Mouse (Mus musculus): Measurements from ENCODE around the gene Rad51b. TPM values are rescaled to one million over a fixed set of nuclear protein-coding genes. Genes with fewer than 3 reads are reported as not detected.

Gene Rad51b
- polyA plus RNA-seq, 1 experiment from 2014 or later, result 7.8 TPM

DNA sequence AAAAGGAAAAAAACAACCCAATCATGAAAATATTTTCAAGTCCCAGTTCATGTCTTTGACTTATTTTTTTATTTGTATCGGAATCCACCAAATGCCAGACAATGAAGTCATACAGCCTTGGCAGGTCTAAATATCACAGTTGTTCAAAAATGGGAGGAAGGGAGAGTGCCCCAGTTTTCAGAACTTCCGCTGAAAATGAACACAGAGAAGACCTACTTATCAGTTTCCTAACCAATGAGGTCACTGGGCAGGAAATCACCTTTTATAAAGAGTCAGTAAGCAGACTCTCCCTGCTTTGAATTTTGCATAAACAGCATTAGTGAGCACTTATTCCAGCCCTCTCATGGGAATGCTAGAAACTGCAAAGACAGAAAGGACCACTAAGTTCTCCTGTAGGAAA lies 465.0 kb downstream of the Rad51b start:
- Histone ChIP-seq H3K36me3 (no peaks in the 10 kb centered on the region), H3K4me2 (replicated peaks) (no peak overlapping the region), H3K27ac (no peak overlapping the region), H3K9me3 (no peaks in the 10 kb centered on the region), H3K27me3 (replicated peaks) (no peaks in the 10 kb centered on the region), H3K4me3 (replicated peaks) (no peak overlapping the region), H3K4me1 (replicated peaks) (peaks cover 17% of the 10 kb centered on the region), H3K9ac (no peak overlapping the region)
- 49% methylated on average over 2 of the region's 2 CpGs for WGBS
- no peak for ATAC-seq

DNA sequence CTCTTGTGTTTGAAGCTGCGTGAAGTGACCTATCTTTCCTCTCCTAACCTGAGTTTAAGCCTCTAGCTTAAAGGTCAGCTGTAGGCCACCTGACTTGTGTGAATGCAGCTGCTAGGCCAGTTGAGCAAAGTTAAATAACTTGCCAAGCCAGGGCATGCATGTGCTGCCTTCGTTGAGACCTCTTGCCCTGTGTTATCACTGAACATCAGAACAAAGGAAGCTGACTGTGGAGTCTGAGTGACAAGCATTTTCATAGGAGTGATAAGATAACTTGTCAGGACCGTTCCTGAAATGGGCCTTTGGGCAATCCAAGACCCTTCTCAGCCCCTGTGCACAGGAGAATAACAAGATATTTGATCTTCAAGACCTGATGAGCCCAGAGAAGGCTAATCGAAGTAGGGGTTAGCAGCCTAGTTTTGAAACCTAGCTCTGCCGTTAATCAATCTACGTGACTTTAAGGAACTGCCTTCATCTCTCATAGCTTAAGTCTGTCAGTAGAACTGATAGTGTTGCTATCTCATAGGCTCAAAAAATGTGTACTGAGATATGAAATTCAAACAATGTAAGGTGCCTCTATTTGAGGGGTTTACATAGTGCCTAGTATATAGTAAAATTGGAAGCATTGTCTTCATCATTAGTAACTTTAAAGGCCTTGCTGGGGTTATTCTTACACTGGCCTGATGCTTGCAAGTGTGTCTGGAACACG lies 465.6 kb downstream of the Rad51b start:
- Histone ChIP-seq H3K4me3 (replicated peaks) (no peak overlapping the region), H3K27me3 (replicated peaks) (no peaks in the 10 kb centered on the region), H3K4me1 (replicated peaks) (peaks cover 16% of the 10 kb centered on the region), H3K9me3 (no peaks in the 10 kb centered on the region), H3K4me2 (replicated peaks) (no peak overlapping the region), H3K27ac (no peak overlapping the region), H3K36me3 (no peaks in the 10 kb centered on the region), H3K9ac (no peak overlapping the region)
- WGBS, result 54% methylated on average over 7 of the region's 7 CpGs
- no peak for ATAC-seq

DNA sequence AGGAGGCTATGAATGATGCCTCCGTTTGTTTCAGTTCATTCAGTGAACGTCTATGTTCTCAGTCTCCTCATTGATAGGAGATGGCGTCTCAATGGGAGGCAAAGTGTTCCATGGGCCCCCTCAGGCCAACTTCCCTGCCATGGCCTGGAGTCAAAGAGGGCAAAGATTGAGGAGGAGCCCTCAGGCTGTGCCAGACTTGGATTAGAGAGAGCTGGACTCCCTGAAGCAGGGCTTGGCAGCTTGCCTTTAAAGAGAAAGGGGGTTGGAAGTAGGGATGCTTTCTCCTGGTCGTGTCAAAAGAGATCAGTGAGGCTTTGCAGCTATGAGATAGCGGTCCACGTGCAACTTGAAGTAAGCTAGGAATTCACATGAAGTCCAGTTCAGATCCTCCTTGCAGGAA lies 469.0 kb downstream of the Rad51b start:
- H3K36me3 ChIP-seq, result no peaks in the 10 kb centered on the region
- no peak overlapping the region for H3K9ac ChIP-seq
- H3K4me1 ChIP-seq (replicated peaks), result peaks cover 12% of the 10 kb centered on the region
- H3K4me3 ChIP-seq (replicated peaks), result no peak overlapping the region
- no peaks in the 10 kb centered on the region for H3K9me3 ChIP-seq
- H3K27ac ChIP-seq, result no peak overlapping the region
- WGBS, result 78% methylated on average over 6 of the region's 6 CpGs
- ATAC-seq, result no peak
- no peaks in the 10 kb centered on the region for H3K27me3 ChIP-seq (replicated peaks)
- no peak overlapping the region for H3K4me2 ChIP-seq (replicated peaks)

DNA sequence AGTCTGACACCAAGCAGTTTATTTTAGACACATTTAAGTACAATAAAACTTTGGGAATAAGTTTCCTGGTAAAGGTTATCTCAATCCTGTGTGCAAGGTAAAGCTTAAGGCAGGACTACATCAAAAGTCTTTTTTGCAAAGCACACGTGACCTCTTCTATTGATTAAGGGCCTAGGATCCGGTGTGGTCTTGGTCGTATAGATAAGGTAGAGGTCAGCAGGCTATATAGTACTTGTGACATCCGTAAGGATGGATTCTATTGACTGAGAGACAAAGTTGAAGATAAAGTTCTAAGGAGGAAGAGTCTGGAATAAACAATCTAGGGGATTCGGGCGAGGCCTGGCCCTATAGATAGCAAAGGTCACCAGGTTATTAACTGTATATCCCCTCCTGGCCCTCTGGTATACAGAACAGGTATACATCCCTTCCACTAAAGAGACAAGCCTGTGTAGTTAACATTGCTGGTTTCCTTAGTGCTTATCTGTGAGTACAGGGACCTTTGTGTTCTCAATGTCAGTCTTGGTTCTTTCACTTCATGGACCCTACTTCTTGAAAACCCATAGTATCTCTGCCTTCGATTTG lies 471.8 kb downstream of the Rad51b start:
- WGBS, result 53% methylated on average over 7 of the region's 7 CpGs
- peaks cover 12% of the 10 kb centered on the region for H3K4me1 ChIP-seq (replicated peaks)
- no peaks in the 10 kb centered on the region for H3K9me3 ChIP-seq
- no peak overlapping the region for H3K27ac ChIP-seq
- H3K4me2 ChIP-seq (replicated peaks), result no peak overlapping the region
- H3K4me3 ChIP-seq (replicated peaks), result no peak overlapping the region
- H3K27me3 ChIP-seq (replicated peaks), result no peaks in the 10 kb centered on the region
- no peaks in the 10 kb centered on the region for H3K36me3 ChIP-seq
- H3K9ac ChIP-seq, result no peak overlapping the region
- peak; percentile 35 for ATAC-seq

DNA sequence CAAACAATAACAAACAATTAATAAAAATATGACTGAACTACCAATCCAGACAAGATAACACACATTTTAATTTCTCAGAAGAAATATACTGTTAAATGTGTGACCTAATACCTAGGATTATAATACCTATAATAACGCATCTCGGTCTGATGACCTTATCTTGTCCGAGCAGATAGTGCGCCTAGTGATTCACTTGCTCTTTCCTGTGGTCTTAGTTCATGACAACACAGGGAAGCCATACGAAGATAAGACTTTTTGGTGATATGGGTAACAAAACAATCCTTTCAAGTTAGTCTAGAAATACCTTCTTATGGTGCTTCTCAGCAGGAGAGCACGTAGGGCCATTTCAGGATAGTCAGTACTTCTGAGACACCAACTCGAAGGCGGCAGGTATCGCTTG lies 472.7 kb downstream of the Rad51b start:
- Histone ChIP-seq H3K4me3 (replicated peaks) (no peak overlapping the region), H3K9me3 (no peaks in the 10 kb centered on the region), H3K27me3 (replicated peaks) (no peaks in the 10 kb centered on the region), H3K9ac (no peak overlapping the region), H3K4me1 (replicated peaks) (peaks cover 12% of the 10 kb centered on the region), H3K36me3 (no peaks in the 10 kb centered on the region), H3K4me2 (replicated peaks) (no peak overlapping the region), H3K27ac (no peak overlapping the region)
- ATAC-seq, result no peak
- 88% methylated on average over 9 of the region's 9 CpGs for WGBS

DNA sequence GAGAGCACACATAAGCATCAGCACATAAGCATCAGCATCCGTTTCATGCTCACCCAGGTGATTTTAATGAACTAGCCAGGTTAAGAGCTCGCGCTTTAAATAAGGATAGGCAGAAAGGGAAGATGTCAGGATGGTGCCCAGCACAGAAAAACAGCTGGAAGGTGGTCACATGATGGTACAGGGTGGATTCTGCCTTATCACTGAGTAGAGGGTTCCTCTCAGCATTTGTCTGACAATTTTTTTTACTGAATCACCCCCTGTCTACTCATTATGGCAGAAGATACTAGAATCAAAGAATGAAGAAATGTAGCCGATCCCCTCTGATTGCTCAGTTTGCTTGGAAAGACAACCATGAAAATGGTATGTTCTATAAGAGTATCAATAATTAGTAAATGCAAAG lies 474.1 kb downstream of the Rad51b start:
- Histone ChIP-seq H3K4me1 (replicated peaks) (peaks cover 12% of the 10 kb centered on the region), H3K9ac (no peak overlapping the region), H3K27me3 (replicated peaks) (no peaks in the 10 kb centered on the region), H3K9me3 (no peaks in the 10 kb centered on the region), H3K27ac (no peak overlapping the region), H3K4me3 (replicated peaks) (no peak overlapping the region), H3K36me3 (no peaks in the 10 kb centered on the region), H3K4me2 (replicated peaks) (no peak overlapping the region)
- ATAC-seq, result no peak
- 93% methylated on average over 4 of the region's 4 CpGs for WGBS

DNA sequence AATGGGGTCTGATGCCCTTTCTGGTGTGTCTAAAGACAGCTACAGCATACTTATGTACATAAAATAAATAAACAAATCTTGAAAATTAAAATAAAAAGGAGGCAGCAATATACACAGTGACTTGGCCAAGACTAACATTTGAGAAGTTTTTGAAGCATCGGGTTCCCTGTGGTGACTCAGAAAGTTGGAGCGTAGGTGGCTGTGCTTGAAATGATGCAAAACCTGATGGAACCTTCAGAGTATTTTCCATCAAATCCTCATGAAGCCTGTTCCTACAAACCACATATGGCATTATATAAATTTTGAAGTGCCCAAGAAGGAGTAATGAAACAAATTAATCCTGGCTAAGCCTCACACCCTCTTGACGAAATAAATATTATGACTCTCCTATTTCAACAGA lies 474.7 kb downstream of the Rad51b start:
- 80% methylated on average over 3 of the region's 3 CpGs for WGBS
- Histone ChIP-seq H3K4me1 (replicated peaks) (peaks cover 11% of the 10 kb centered on the region), H3K4me2 (replicated peaks) (no peak overlapping the region), H3K4me3 (replicated peaks) (no peak overlapping the region), H3K9ac (no peak overlapping the region), H3K27me3 (replicated peaks) (no peaks in the 10 kb centered on the region), H3K9me3 (no peaks in the 10 kb centered on the region), H3K36me3 (no peaks in the 10 kb centered on the region), H3K27ac (no peak overlapping the region)
- ATAC-seq, result no peak

DNA sequence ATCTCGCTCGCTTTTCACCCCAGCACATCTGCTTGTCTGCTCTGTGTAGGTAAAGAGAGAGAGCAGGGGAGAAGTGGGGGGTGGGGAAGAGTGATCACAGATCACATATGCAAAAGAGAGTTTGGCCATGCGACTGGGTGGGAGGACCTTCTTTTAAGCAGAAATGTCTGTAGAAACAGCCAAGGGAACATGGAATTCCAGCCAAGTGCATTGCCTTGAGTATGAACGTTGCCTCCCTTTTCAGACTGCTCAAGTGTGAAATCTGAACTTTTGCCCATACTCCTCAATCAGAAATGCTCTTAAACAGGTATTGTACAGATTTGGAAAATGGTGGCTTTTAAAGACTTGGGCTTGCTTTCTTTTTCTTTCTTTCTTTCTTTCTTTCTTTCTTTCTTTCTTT lies 476.2 kb downstream of the Rad51b start:
- no peaks in the 10 kb centered on the region for H3K9me3 ChIP-seq
- 0 out of 2 replicates have a peak, but pooled peaks cover 4% of the 10 kb centered on the region for H3K4me1 ChIP-seq (replicated peaks)
- ATAC-seq, result no peak
- H3K27me3 ChIP-seq (replicated peaks), result no peaks in the 10 kb centered on the region
- no peaks in the 10 kb centered on the region for H3K36me3 ChIP-seq
- H3K27ac ChIP-seq, result no peak overlapping the region; the same call in 1 of the 2 replicates
- no peak overlapping the region for H3K4me3 ChIP-seq (replicated peaks)
- 63% methylated on average over 4 of the region's 4 CpGs for WGBS
- no peak overlapping the region for H3K9ac ChIP-seq
- H3K4me2 ChIP-seq (replicated peaks), result no peak overlapping the region

DNA sequence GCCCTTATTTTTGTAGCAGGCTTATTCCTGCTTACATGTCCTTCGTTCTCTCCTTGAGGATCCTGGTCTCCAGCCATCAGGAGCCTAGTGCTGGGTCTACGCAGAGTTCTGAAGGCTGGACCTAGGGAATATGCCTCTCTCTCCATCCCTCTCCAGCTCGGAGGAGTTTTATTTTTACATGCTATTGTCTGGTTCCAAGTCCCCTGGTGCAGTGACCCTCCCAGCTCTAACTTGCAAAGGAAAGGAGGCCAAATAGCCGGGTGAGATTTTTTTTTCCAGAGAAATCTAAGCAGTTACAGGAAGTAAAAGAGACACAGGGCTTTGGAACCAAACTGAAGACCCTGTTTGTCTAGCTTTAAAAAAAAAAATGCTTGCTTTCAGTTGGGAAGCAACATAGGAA lies 477.5 kb downstream of the Rad51b start:
- Histone ChIP-seq H3K9me3 (no peaks in the 10 kb centered on the region), H3K4me3 (replicated peaks) (no peak overlapping the region), H3K36me3 (no peaks in the 10 kb centered on the region), H3K9ac (no peak overlapping the region), H3K4me1 (replicated peaks) (no peaks in the 10 kb centered on the region), H3K4me2 (replicated peaks) (no peak overlapping the region), H3K27me3 (replicated peaks) (no peaks in the 10 kb centered on the region), H3K27ac (no peak overlapping the region)
- 77% methylated on average over 4 of the region's 4 CpGs for WGBS
- ATAC-seq, result no peak

DNA sequence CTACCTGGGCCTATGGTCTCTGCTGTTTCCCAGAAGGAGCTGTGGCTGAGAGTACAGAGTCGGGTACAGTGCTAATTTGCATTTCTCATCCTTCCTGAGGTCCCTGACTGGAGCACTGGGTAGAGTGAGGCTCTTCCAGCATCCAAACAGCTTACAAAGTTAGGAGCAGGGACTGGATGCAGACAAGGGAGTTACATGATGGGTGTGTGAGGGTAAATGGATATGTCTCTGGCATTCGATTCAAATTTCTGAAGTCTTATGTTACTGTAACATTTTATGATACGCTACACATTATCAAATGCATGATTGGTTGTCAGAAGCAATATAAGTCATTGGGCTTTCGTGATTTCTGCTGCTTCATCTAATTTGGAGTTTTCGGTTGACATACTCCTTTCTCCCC lies 479.7 kb downstream of the Rad51b start:
- H3K9me3 ChIP-seq, result no peaks in the 10 kb centered on the region
- no peaks in the 10 kb centered on the region for H3K36me3 ChIP-seq
- WGBS, result 83% methylated on average over 5 of the region's 5 CpGs
- no peak overlapping the region for H3K4me2 ChIP-seq (replicated peaks)
- no peak for ATAC-seq
- no peak overlapping the region for H3K27ac ChIP-seq
- no peaks in the 10 kb centered on the region for H3K27me3 ChIP-seq (replicated peaks)
- peaks cover 6% of the 10 kb centered on the region for H3K4me1 ChIP-seq (replicated peaks)
- no peak overlapping the region for H3K9ac ChIP-seq
- no peak overlapping the region for H3K4me3 ChIP-seq (replicated peaks)

DNA sequence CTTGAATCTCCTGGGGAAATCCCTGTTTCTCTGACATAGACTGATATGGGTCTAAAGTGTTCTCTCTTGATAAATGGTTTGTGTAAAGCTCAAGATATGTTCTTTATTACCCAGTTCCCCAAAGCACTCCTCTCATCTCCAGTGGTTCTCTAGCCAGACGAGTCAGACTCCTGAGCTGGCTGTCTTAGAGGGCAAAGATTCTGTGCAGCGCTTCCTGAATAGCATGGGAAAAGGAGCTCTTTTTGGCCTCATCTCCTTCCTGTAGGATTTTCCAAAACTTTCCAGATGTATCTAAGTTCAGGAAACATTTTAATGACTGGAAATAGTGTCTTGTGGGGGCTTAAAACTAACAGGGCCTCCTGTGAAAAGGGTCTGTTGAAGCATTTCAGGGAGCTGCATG lies 483.7 kb downstream of the Rad51b start:
- no peak overlapping the region for H3K4me2 ChIP-seq (replicated peaks)

DNA sequence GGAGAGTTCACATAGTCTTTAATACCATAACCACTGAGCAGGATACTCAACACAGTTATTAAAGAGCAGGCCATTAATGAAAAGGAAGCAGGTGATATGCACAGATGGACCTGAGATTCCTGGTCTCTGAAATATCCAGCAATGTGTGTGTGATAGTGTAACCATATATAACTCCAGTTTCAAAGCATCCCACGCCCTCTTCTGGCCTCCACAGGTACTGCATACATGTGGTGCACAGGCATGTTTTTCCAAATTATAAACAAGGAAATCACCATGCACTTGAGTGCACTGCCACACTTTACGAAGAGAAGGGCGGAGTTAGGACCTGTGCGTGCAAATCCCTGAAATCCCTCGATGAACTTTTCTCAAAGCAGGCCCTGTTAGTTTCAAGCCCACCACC lies 484.7 kb downstream of the Rad51b start:
- Histone ChIP-seq H3K4me3 (replicated peaks) (no peak overlapping the region), H3K27ac (no peak overlapping the region), H3K4me2 (replicated peaks) (no peak overlapping the region), H3K9ac (no peak overlapping the region), H3K36me3 (no peaks in the 10 kb centered on the region), H3K9me3 (no peaks in the 10 kb centered on the region), H3K27me3 (replicated peaks) (no peaks in the 10 kb centered on the region), H3K4me1 (replicated peaks) (peaks cover 9% of the 10 kb centered on the region)
- WGBS, result 86% methylated on average over 5 of the region's 5 CpGs
- ATAC-seq, result no peak

More for the DNA sequence above, 483.7 kb downstream of the Rad51b start:
- no peaks in the 10 kb centered on the region for H3K9me3 ChIP-seq
- H3K9ac ChIP-seq, result no peak overlapping the region
- H3K4me3 ChIP-seq (replicated peaks), result no peak overlapping the region
- H3K27ac ChIP-seq, result 0 out of 2 replicates have a peak overlapping the region, but pooled peaks have one; percentile 3
- no peaks in the 10 kb centered on the region for H3K27me3 ChIP-seq (replicated peaks)
- no peaks in the 10 kb centered on the region for H3K36me3 ChIP-seq
- ATAC-seq, result no peak
- peaks cover 9% of the 10 kb centered on the region for H3K4me1 ChIP-seq (replicated peaks)
- 42% methylated on average over 2 of the region's 2 CpGs for WGBS

Measured in intestine, embryonic 15.5 days (tissue).